18 mouse cellular contexts compared by ENCODE assay signal in genomic region chr8:95620046-95620445, GRCm38 (mm10). TPM values are rescaled to one million over a fixed set of nuclear protein-coding genes. Genes with fewer than 3 reads are reported as not detected.
"Had no signal": no experiment of that assay in that cellular context is flagged by ENCODE, and none has a peak within 500 bp of the region (broad histone marks: within the 10 kb centered on the region; RNA-seq: fewer than 3 reads in every experiment).

No protein-coding gene starts in this region.

- DNase-seq: lung, adult 18-20 months; lung, embryonic 14.5 days; lung, postnatal 10 days; right cerebral cortex, postnatal 14 days; thymus, adult 2 months; thymus, postnatal 25 days; thymus, postnatal 4 days had no signal

- H3K27ac ChIP-seq: macrophage; midbrain, embryonic 13.5 days; midbrain, embryonic 15.5 days; neural tube, embryonic 12.5 days; stomach, embryonic 15.5 days; stomach, postnatal 0 days had no signal

- ATAC-seq: midbrain, embryonic 13.5 days; midbrain, embryonic 15.5 days had no signal

- H3K4me3 ChIP-seq: megakaryocyte, embryonic 14.5 days; midbrain, embryonic 13.5 days; midbrain, embryonic 15.5 days; neural tube, embryonic 12.5 days; stomach, embryonic 15.5 days had no signal

RNA-seq across cellular contexts. Expression of gene Prss54, which starts 43.9 kb away (rescaled TPM):
- total RNA-seq: megakaryocyte progenitor cell, adult 5-6 weeks; midbrain, postnatal 0 days; monocyte, adult 5-6 weeks; neutrophil, adult 5-6 weeks had no signal

RNA-seq across cellular contexts. Expression of gene Ndrg4, which starts 56.7 kb away (rescaled TPM):
- total RNA-seq: megakaryocyte progenitor cell, adult 5-6 weeks; monocyte, adult 5-6 weeks; neutrophil, adult 5-6 weeks had no signal
